Mouse (Mus musculus) embryonic fibroblast, embryonic 13.5 days (primary cell): Measurements from ENCODE around the gene Rimbp3.

Experiments used
- CTCF ChIP-seq: IDR thresholded peaks from 2 replicates; pipeline ENCODE4 v1.5.1; 2011; ENCODE audit warnings: mild to moderate bottlenecking, control low read depth, low read length, moderate library complexity, borderline replicate concordance; ENCODE audit not compliant: insufficient read depth
- POLR2A ChIP-seq: IDR thresholded peaks from 2 replicates; pipeline ENCODE4 v1.6.1; 2011; ENCODE audit warnings: low read depth, mild to moderate bottlenecking, control low read depth, low read length, moderate library complexity

DNA sequence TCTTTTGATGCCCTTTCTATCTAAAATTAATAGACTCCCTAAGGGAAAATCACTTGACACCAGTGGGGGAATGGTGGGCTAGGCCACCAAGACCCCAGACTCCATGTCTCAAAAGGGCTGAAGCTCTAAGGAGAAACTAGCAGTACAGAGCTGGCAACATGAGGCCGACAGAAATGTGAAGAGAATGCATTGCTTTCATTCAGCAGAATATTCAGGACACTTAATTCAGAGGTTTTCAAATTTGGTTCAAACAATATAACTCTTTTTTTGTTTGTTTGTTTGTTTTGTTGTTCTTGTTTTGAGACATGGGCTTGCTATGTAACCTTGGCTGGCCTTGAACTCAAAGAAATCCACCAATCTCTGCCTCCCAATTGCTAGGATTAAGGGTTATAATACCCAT lies 5.9 kb upstream of the Rimbp3 start, which contains the start of gene Ube2l3:
- TF ChIP-seq CTCF (no peak), POLR2A (no peak)
